Mouse (Mus musculus): ENCODE data around the gene Gm3187.
"Not testable (repeated sequence)": the region's sequence is repeated elsewhere in the genome, so short reads cannot be mapped to it uniquely, and the experiment has no call there.

Gm3187 gene

GRCm38 (mm10) chr14:5483907-5484306, at the start of gene Gm3187:
Gene Gm3187, plus strand, starts transcription at chr14:5484207.
- not testable (repeated sequence) for DNase-seq

GRCm38 (mm10) chr14:5455367-5455766, 28.6 kb upstream of the Gm3187 start, which contains the start of gene Gm3194:
Gene Gm3194, minus strand, starts transcription at chr14:5455467.
- not testable (repeated sequence) for DNase-seq

- DNase-seq, result not testable (repeated sequence)
These were observed 23.5 kb upstream of the Gm3187 start for GRCm38 (mm10) chr14:5460469-5460868.

GRCm38 (mm10) chr14:5477730-5478129, 6.3 kb upstream of the Gm3187 start, which contains the start of gene Gm8246:
Gene Gm8246, minus strand, starts transcription at chr14:5477830.
- DNase-seq, result not testable (repeated sequence)

- not testable (repeated sequence) for DNase-seq
These were observed 17.4 kb downstream of the Gm3187 start, which contains the start of gene Gm3488 for GRCm38 (mm10) chr14:5501374-5501773. Gene Gm3488, plus strand, starts transcription at chr14:5501674.

- not testable (repeated sequence) for DNase-seq
These were observed 54.2 kb downstream of the Gm3187 start, which contains the start of gene Gm3532 for GRCm38 (mm10) chr14:5538196-5538595. Gene Gm3532, plus strand, starts transcription at chr14:5538496.

Measured in kidney, adult 8-10 months (tissue).